Mouse (Mus musculus) embryonic facial prominence, embryonic 13.5 days (tissue): ENCODE results near the gene Dock7. TPM values are rescaled to one million over a fixed set of nuclear protein-coding genes. Genes with fewer than 3 reads are reported as not detected.

Source experiments
- ATAC-seq: fragments of 200-750 bp; cut with Nextera tagmentation; 2 replicates; pipeline ENCODE4 v1.8.0; 2017; ENCODE audit warnings: low read depth; ENCODE audit not compliant: insufficient number of reproducible peaks, insufficient read depth, low FRiP score, low TSS enrichment
- H3K27ac ChIP-seq: fragments of 300-500 bp; sonication (generic); 2 replicates; pipeline ENCODE4 v1.5.1; 2015; ENCODE audit warnings: moderate library complexity, mild to moderate bottlenecking, inconsistent platforms
- H3K27me3 ChIP-seq: fragments of 300-500 bp; sonication (generic); 2 replicates; pipeline ENCODE4 v1.6.1; 2015; ENCODE audit warnings: mild to moderate bottlenecking, inconsistent platforms
- H3K36me3 ChIP-seq: fragments of 300-500 bp; sonication (generic); 2 replicates; pipeline ENCODE4 v1.6.1; 2015; ENCODE audit warnings: mild to moderate bottlenecking, inconsistent platforms
- H3K4me1 ChIP-seq: fragments of 300-500 bp; sonication (generic); 2 replicates; pipeline ENCODE4 v1.6.1; 2015; ENCODE audit warnings: inconsistent platforms
- H3K4me2 ChIP-seq: fragments of 300-500 bp; sonication (generic); 2 replicates; pipeline ENCODE4 v1.6.1; 2015; ENCODE audit warnings: moderate library complexity, mild to moderate bottlenecking, inconsistent platforms
- H3K4me3 ChIP-seq: fragments of 300-500 bp; sonication (generic); 2 replicates; pipeline ENCODE4 v1.5.1; 2015; ENCODE audit warnings: mild to moderate bottlenecking, inconsistent platforms
- H3K9ac ChIP-seq: fragments of 300-500 bp; sonication (generic); 2 replicates; pipeline ENCODE4 v1.6.1; 2015; ENCODE audit warnings: mild to moderate bottlenecking, inconsistent platforms
- H3K9me3 ChIP-seq: fragments of 300-500 bp; sonication (generic); 2 replicates; pipeline ENCODE4 v1.6.1; 2016; ENCODE audit warnings: inconsistent platforms
- WGBS: fragments of 180-500 bp; shearing (Covaris S2); methylation state at CpG from one replicate; pipeline ENCODE4 v1.1.7; 2015; ENCODE audit warnings: mixed read lengths; 5-methylcytosine and 5-hydroxymethylcytosine counted together
- polyA plus RNA-seq: library from polyadenylated mRNA; unstranded; fragments of >200 nt; fragmentation: Nextera tagmentation; extraction: Ambion mirVana; gene quantifications from 2 replicates; pipeline ENCODE4 v1.2.1, GENCODE M21; 2015

The Dock7 gene
- polyA plus RNA-seq, result 67.4 and 77.1 TPM in 2 replicates

GRCm38 (mm10) chr4:99120211-99121122 is at the start of gene Dock7:
Dock7 (minus strand) TSS chr4:99120915.
- H3K27ac ChIP-seq, result peak within 1 kb of the TSS; percentile 85
- peak; percentile 88 for ATAC-seq
- no peaks in the 10 kb centered on the region for H3K36me3 ChIP-seq
- H3K9ac ChIP-seq, result peak within 1 kb of the TSS; percentile 99
- H3K9me3 ChIP-seq, result no peaks in the 10 kb centered on the region
- no peaks in the 10 kb centered on the region for H3K27me3 ChIP-seq
- peaks cover 45% of the 10 kb centered on the region for H3K4me1 ChIP-seq
- under 1% methylated on average over 110 of the region's 117 CpGs for WGBS
- H3K4me3 ChIP-seq, result peak within 1 kb of the TSS; percentile 96
- peak within 1 kb of the TSS; percentile 77 for H3K4me2 ChIP-seq

- no peak for ATAC-seq
- no peak overlapping the region for H3K4me3 ChIP-seq
- 91% methylated on average over 5 of the region's 5 CpGs for WGBS
Measured at GRCm38 (mm10) chr4:99168869-99169268, 48.2 kb upstream of the Dock7 start.

GRCm38 (mm10) chr4:99163547-99163946 is 42.8 kb upstream of the Dock7 start:
- Histone ChIP-seq H3K4me2 (no peak overlapping the region), H3K9me3 (no peaks in the 10 kb centered on the region), H3K4me3 (no peak overlapping the region), H3K36me3 (no peaks in the 10 kb centered on the region), H3K9ac (no peak overlapping the region), H3K27ac (no peak overlapping the region), H3K27me3 (no peaks in the 10 kb centered on the region), H3K4me1 (peaks cover 36% of the 10 kb centered on the region)
- 20% methylated on average over 4 of the region's 4 CpGs for WGBS
- no peak for ATAC-seq

More at GRCm38 (mm10) chr4:99168869-99169268, 48.2 kb upstream of the Dock7 start:
- Histone ChIP-seq H3K27me3 (no peaks in the 10 kb centered on the region), H3K9me3 (no peaks in the 10 kb centered on the region), H3K27ac (no peak overlapping the region), H3K9ac (no peak overlapping the region), H3K4me1 (peaks cover 11% of the 10 kb centered on the region), H3K4me2 (no peak overlapping the region), H3K36me3 (no peaks in the 10 kb centered on the region)

- Histone ChIP-seq H3K4me2 (no peak overlapping the region), H3K4me3 (no peak overlapping the region), H3K27ac (no peak overlapping the region), H3K27me3 (no peaks in the 10 kb centered on the region), H3K9me3 (no peaks in the 10 kb centered on the region), H3K9ac (no peak overlapping the region), H3K36me3 (no peaks in the 10 kb centered on the region), H3K4me1 (peaks cover 36% of the 10 kb centered on the region)
- 45% methylated on average over 9 of the region's 9 CpGs for WGBS
- no peak for ATAC-seq
Measured at GRCm38 (mm10) chr4:99163001-99163400, 42.3 kb upstream of the Dock7 start.

GRCm38 (mm10) chr4:99161457-99161971 is 40.8 kb upstream of the Dock7 start:
- Histone ChIP-seq H3K4me2 (peak overlapping the region; percentile 16; the same call in 1 of the 2 replicates), H3K27ac (peak overlapping the region; percentile 68), H3K36me3 (no peaks in the 10 kb centered on the region), H3K4me3 (no peak overlapping the region), H3K9me3 (no peaks in the 10 kb centered on the region), H3K27me3 (no peaks in the 10 kb centered on the region), H3K9ac (0 out of 2 replicates have a peak overlapping the region, but pooled peaks have one; percentile 2), H3K4me1 (peaks cover 32% of the 10 kb centered on the region)
- ATAC-seq, result no peak
- WGBS, result 12% methylated on average over 6 of the region's 6 CpGs

- Histone ChIP-seq H3K4me1 (peaks cover 27% of the 10 kb centered on the region), H3K4me3 (no peak overlapping the region), H3K9ac (no peak overlapping the region), H3K36me3 (no peaks in the 10 kb centered on the region), H3K4me2 (no peak overlapping the region), H3K9me3 (no peaks in the 10 kb centered on the region), H3K27me3 (no peaks in the 10 kb centered on the region), H3K27ac (no peak overlapping the region)
- WGBS, result 29% methylated on average over 5 of the region's 5 CpGs
- no peak for ATAC-seq
Measured at GRCm38 (mm10) chr4:99160899-99161298, 40.2 kb upstream of the Dock7 start.

GRCm38 (mm10) chr4:99160414-99160813 is 39.7 kb upstream of the Dock7 start:
- no peak overlapping the region for H3K4me3 ChIP-seq
- peaks cover 25% of the 10 kb centered on the region for H3K4me1 ChIP-seq
- H3K36me3 ChIP-seq, result no peaks in the 10 kb centered on the region
- H3K4me2 ChIP-seq, result no peak overlapping the region
- no peak for ATAC-seq
- no peak overlapping the region for H3K27ac ChIP-seq
- no peaks in the 10 kb centered on the region for H3K9me3 ChIP-seq
- WGBS, result 14% methylated on average over 3 of the region's 3 CpGs
- H3K27me3 ChIP-seq, result no peaks in the 10 kb centered on the region
- H3K9ac ChIP-seq, result no peak overlapping the region

GRCm38 (mm10) chr4:99158495-99158894 is 37.8 kb upstream of the Dock7 start:
- H3K27me3 ChIP-seq, result no peaks in the 10 kb centered on the region
- H3K9ac ChIP-seq, result no peak overlapping the region
- peaks cover 23% of the 10 kb centered on the region for H3K4me1 ChIP-seq
- WGBS, result 78% methylated on average over 5 of the region's 5 CpGs
- H3K9me3 ChIP-seq, result no peaks in the 10 kb centered on the region
- no peak overlapping the region for H3K27ac ChIP-seq
- ATAC-seq, result no peak
- H3K4me3 ChIP-seq, result no peak overlapping the region
- no peaks in the 10 kb centered on the region for H3K36me3 ChIP-seq
- no peak overlapping the region for H3K4me2 ChIP-seq

GRCm38 (mm10) chr4:99156641-99157307 is 36.1 kb upstream of the Dock7 start:
- H3K4me2 ChIP-seq, result no peak overlapping the region
- 65% methylated on average over 11 of the region's 11 CpGs for WGBS
- H3K9me3 ChIP-seq, result no peaks in the 10 kb centered on the region
- H3K9ac ChIP-seq, result no peak overlapping the region
- H3K4me3 ChIP-seq, result no peak overlapping the region
- H3K4me1 ChIP-seq, result peaks cover 12% of the 10 kb centered on the region
- no peaks in the 10 kb centered on the region for H3K36me3 ChIP-seq
- ATAC-seq, result no peak
- no peak overlapping the region for H3K27ac ChIP-seq
- no peaks in the 10 kb centered on the region for H3K27me3 ChIP-seq

GRCm38 (mm10) chr4:99151885-99152558 is 31.3 kb upstream of the Dock7 start:
- no peak for ATAC-seq
- Histone ChIP-seq H3K4me2 (no peak overlapping the region), H3K9ac (no peak overlapping the region), H3K4me1 (no peaks in the 10 kb centered on the region; the same call in 1 of the 2 replicates), H3K27me3 (no peaks in the 10 kb centered on the region), H3K4me3 (no peak overlapping the region), H3K36me3 (no peaks in the 10 kb centered on the region), H3K27ac (no peak overlapping the region), H3K9me3 (no peaks in the 10 kb centered on the region)
- WGBS, result 34% methylated on average over 4 of the region's 4 CpGs

GRCm38 (mm10) chr4:99151434-99151833 is 30.7 kb upstream of the Dock7 start:
- H3K36me3 ChIP-seq, result no peaks in the 10 kb centered on the region
- no peaks in the 10 kb centered on the region for H3K9me3 ChIP-seq
- H3K4me3 ChIP-seq, result no peak overlapping the region
- no peak overlapping the region for H3K27ac ChIP-seq
- 89% methylated on average over 4 of the region's 4 CpGs for WGBS
- H3K4me2 ChIP-seq, result no peak overlapping the region
- ATAC-seq, result no peak
- no peaks in the 10 kb centered on the region; the same call in 1 of the 2 replicates for H3K4me1 ChIP-seq
- H3K9ac ChIP-seq, result no peak overlapping the region
- H3K27me3 ChIP-seq, result no peaks in the 10 kb centered on the region
